Mouse (Mus musculus) limb, embryonic 15.5 days (tissue): Measurements from ENCODE around the gene Mast4. TPM values are rescaled to one million over a fixed set of nuclear protein-coding genes. Genes with fewer than 3 reads are reported as not detected.

ENCODE experiments used
- ATAC-seq: fragments of 200-750 bp; cut with Nextera tagmentation; 2 replicates; pipeline ENCODE4 v1.8.0; 2017; ENCODE audit warnings: low read depth, moderate TSS enrichment; ENCODE audit not compliant: insufficient number of reproducible peaks, low FRiP score, low TSS enrichment
- H3K27ac ChIP-seq: fragments of 300-500 bp; sonication (generic); 2 replicates; pipeline ENCODE4 v1.5.1; 2015; ENCODE audit warnings: moderate library complexity, mild to moderate bottlenecking, inconsistent platforms
- H3K27me3 ChIP-seq: fragments of 300-500 bp; sonication (generic); 2 replicates; pipeline ENCODE4 v1.6.1; 2015; ENCODE audit warnings: inconsistent platforms
- H3K36me3 ChIP-seq: fragments of 300-500 bp; sonication (generic); 2 replicates; pipeline ENCODE4 v1.6.1; 2015; ENCODE audit warnings: inconsistent platforms
- H3K4me1 ChIP-seq: fragments of 300-500 bp; sonication (generic); 2 replicates; pipeline ENCODE4 v1.6.1; 2015; ENCODE audit warnings: inconsistent platforms
- H3K4me2 ChIP-seq: fragments of 300-500 bp; sonication (generic); 2 replicates; pipeline ENCODE4 v1.6.1; 2015; ENCODE audit warnings: mild to moderate bottlenecking, inconsistent platforms
- H3K4me3 ChIP-seq: fragments of 300-500 bp; sonication (generic); 2 replicates; pipeline ENCODE4 v1.5.1; 2015; ENCODE audit warnings: mild to moderate bottlenecking, inconsistent platforms
- H3K9ac ChIP-seq: fragments of 300-500 bp; sonication (generic); 2 replicates; pipeline ENCODE4 v1.6.1; 2015; ENCODE audit warnings: inconsistent platforms
- H3K9me3 ChIP-seq: fragments of 300-500 bp; sonication (generic); 2 replicates; pipeline ENCODE4 v1.6.1; 2016; ENCODE audit warnings: inconsistent platforms
- WGBS: fragments of 180-500 bp; shearing (Covaris S2); methylation state at CpG from one replicate; pipeline ENCODE4 v1.1.7; 2015; 5-methylcytosine and 5-hydroxymethylcytosine counted together
- polyA plus RNA-seq: library from polyadenylated mRNA; unstranded; fragments of >200 nt; fragmentation: Nextera tagmentation; extraction: Ambion mirVana; gene quantifications from 2 replicates; pipeline ENCODE4 v1.2.1, GENCODE M21; 2015

The Mast4 gene
- polyA plus RNA-seq, 1 experiment from 2014 or later: 26.3 TPM

DNA sequence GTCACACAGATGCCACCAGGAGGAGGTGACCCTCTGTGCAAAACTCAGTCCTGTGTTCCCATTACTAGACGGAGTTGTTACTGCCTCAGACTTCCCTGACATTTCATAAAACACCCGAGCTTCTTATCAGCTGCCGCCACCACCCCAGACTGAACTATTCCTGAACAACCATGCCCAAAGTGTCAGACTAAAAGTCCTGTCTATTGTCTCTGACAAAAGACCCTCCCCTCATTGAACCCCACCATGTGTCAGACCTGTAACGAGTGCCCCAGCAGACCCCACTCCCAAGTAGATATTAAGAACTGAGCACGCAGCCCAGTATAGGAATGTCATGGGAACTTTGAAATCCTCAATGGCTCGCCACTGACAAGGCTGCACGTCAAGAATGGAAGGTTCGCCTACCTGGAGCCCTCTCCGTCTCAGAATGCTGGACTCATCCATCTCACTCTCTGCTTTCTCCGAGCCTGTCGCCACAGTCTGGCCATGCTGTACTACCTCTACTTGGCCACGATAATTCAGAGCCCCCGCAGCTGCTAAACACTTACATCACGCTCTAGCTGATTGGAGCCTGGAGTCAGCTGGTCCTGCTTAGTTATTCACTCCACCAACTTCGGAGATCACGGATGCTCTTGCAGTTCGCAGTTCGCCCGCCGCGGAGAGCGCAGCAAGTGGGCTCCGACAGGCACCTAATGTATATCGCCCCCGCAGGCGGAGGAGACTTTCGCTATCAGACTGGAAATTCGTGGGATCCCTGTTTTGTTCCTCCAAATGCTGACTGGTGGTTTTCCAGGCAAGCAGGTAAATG, 237.7 kb downstream of the Mast4 start:
- no peaks in the 10 kb centered on the region for H3K9me3 ChIP-seq
- peaks cover 15% of the 10 kb centered on the region for H3K4me1 ChIP-seq
- H3K9ac ChIP-seq: 0 out of 2 replicates have a peak overlapping the region, but pooled peaks have one; percentile 23
- 5% methylated on average over 28 of the region's 28 CpGs for WGBS
- ATAC-seq: peak; percentile 77; the same call in 1 of the 2 replicates
- H3K27ac ChIP-seq: no peak overlapping the region
- peaks cover 5% of the 10 kb centered on the region; the same call in 1 of the 2 replicates for H3K27me3 ChIP-seq
- H3K36me3 ChIP-seq: no peaks in the 10 kb centered on the region
- H3K4me2 ChIP-seq: peak overlapping the region; percentile 84
- peak overlapping the region; percentile 46 for H3K4me3 ChIP-seq

DNA sequence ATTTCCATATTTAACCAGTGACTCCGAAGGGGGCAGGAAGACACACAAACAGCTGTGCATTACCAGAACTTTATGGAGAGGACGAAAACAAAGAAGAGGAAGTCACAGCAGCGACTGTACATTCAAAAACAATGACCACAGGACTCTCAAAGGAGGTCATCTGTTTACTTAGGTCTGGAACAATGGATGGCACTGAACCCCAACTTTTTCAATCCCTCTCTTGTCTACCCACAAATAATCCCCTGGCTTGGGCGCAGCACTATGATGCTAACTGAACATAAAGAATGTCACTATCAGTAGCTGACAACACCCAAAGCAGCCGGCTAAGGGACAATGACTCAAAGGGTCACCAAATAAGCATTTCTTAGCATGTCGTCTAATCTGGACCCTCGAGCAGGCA, 238.8 kb downstream of the Mast4 start:
- 66% methylated on average over 7 of the region's 7 CpGs for WGBS
- H3K27ac ChIP-seq: no peak overlapping the region
- no peaks in the 10 kb centered on the region for H3K9me3 ChIP-seq
- peaks cover 15% of the 10 kb centered on the region for H3K4me1 ChIP-seq
- no peak overlapping the region for H3K4me2 ChIP-seq
- peaks cover 5% of the 10 kb centered on the region; the same call in 1 of the 2 replicates for H3K27me3 ChIP-seq
- no peak overlapping the region for H3K9ac ChIP-seq
- ATAC-seq: no peak
- no peak overlapping the region for H3K4me3 ChIP-seq
- H3K36me3 ChIP-seq: no peaks in the 10 kb centered on the region

DNA sequence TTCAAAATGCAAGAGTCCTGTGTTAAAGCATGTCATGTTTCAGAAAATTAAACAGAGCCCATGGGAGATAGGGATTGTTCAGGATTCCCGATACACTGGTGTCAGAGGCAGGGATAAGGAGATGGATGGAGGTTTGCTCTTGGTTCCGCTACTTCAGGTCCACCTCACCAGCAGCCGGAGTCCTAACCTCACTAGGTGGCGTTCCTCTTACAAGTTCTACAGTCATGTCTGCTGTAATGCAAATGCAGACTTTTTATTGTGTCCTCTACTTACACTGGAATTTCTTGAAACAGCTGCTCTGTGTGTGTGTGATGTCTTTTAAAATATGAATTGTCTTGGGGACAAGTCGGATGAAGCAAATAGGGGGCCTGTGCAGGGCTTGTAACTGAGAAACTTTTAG, 239.7 kb downstream of the Mast4 start:
- Histone ChIP-seq H3K9ac (no peak overlapping the region), H3K4me3 (no peak overlapping the region), H3K36me3 (no peaks in the 10 kb centered on the region), H3K27me3 (peaks cover 5% of the 10 kb centered on the region; the same call in 1 of the 2 replicates), H3K4me2 (no peak overlapping the region), H3K4me1 (peaks cover 15% of the 10 kb centered on the region), H3K9me3 (no peaks in the 10 kb centered on the region), H3K27ac (no peak overlapping the region)
- WGBS: 67% methylated on average over 5 of the region's 5 CpGs
- ATAC-seq: no peak

DNA sequence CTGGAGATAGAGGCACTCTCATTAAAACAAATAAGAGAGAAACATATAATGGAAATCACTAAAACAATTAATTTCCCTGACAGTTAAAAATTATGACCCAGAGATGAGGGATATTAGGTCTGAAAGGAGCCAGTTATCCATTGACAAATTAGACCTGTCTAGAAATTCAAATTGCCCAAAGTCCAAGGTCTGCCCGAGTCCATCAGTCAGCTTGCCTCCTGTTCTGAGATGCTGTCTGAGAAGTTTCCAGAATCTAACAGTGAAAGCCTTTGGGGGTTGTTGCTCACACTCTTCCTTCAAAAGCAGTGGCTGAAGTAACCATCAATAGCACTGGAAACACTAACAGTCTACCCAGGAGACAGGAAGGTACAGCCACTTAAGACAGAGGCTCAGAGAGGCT, 240.6 kb downstream of the Mast4 start:
- no peaks in the 10 kb centered on the region for H3K9me3 ChIP-seq
- WGBS: 76% methylated on average over 1 of the region's 1 CpGs
- no peak overlapping the region for H3K27ac ChIP-seq
- H3K4me2 ChIP-seq: no peak overlapping the region
- H3K27me3 ChIP-seq: peaks cover 5% of the 10 kb centered on the region; the same call in 1 of the 2 replicates
- H3K9ac ChIP-seq: no peak overlapping the region
- peaks cover 15% of the 10 kb centered on the region for H3K4me1 ChIP-seq
- no peak for ATAC-seq
- H3K36me3 ChIP-seq: no peaks in the 10 kb centered on the region
- H3K4me3 ChIP-seq: no peak overlapping the region

DNA sequence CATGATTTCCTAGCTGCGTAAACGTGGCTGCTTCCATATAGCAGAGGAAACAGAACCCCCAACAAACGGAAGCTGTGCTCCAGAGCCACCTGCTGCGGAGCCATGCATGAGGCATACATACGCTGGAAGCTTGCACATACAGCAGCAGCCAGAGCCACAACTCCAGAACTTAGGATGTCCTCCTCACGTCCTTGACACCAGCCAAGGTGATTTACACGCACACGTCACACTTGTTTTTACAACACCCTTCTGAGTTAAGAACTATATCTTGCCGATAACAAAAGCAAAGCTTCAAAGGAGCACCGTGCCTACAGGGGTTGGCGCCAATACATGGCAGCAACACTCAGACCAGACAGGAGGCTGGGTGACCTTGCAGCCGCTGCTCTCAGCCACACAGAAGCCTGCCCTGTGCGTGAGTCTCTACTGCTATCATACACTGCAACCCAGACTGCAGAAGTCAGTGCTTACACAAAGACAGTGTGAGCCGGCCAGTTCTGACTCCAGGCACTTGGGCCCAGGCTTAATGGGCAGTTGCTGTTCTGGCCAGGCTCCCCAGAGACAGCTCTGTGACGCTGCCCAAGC, 248.7 kb downstream of the Mast4 start:
- H3K4me1 ChIP-seq: no peaks in the 10 kb centered on the region
- H3K27ac ChIP-seq: no peak overlapping the region
- WGBS: 75% methylated on average over 15 of the region's 15 CpGs
- no peak overlapping the region for H3K4me2 ChIP-seq
- H3K27me3 ChIP-seq: no peaks in the 10 kb centered on the region
- no peaks in the 10 kb centered on the region for H3K36me3 ChIP-seq
- ATAC-seq: no peak
- no peak overlapping the region for H3K9ac ChIP-seq
- no peaks in the 10 kb centered on the region for H3K9me3 ChIP-seq
- no peak overlapping the region for H3K4me3 ChIP-seq

DNA sequence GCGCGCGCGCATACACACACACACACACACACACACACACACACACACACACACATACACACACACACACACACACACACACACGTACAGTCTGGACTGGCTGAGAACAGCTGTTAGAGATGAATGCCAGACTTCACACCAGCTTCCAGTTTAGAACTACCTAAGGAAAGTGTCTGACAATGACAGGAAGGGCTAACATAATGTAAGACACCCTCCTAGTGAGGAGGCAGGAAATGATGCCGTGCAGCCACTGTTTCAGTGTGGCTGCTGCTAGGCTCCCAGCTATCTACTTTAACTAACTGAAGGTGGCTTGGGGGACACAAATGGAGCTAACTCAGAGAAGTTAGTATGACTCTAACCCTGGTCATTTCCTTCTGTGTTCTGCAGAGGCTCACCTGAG, 251.4 kb downstream of the Mast4 start:
- no peak overlapping the region for H3K4me3 ChIP-seq
- no peak overlapping the region for H3K9ac ChIP-seq
- H3K4me1 ChIP-seq: no peaks in the 10 kb centered on the region
- H3K27me3 ChIP-seq: no peaks in the 10 kb centered on the region
- 60% methylated on average over 3 of the region's 6 CpGs for WGBS
- H3K27ac ChIP-seq: no peak overlapping the region
- H3K4me2 ChIP-seq: no peak overlapping the region
- H3K9me3 ChIP-seq: no peaks in the 10 kb centered on the region
- no peaks in the 10 kb centered on the region for H3K36me3 ChIP-seq
- ATAC-seq: no peak

DNA sequence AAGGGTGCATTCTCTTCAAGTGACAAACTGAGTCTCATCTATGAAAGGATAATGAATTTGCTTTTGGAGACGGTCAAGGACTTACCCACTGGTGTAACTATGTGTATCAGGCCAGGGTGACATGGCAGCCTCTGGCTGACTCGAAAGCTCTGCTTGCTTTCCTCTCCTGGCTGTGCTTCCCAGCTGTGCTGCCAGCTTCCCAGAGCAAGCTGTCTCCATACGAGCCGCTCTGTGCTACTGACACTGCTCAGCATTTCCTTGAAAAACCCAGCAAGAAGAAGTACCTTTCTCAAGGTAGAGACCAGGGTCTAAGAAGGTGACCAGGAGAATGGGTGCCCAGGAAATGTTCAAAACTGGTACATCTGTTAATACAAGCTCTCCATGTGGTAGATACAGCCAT, 254.5 kb downstream of the Mast4 start:
- Histone ChIP-seq H3K4me2 (no peak overlapping the region), H3K9ac (no peak overlapping the region), H3K9me3 (no peaks in the 10 kb centered on the region), H3K36me3 (no peaks in the 10 kb centered on the region), H3K27me3 (no peaks in the 10 kb centered on the region), H3K27ac (no peak overlapping the region), H3K4me3 (no peak overlapping the region), H3K4me1 (no peaks in the 10 kb centered on the region)
- no peak for ATAC-seq
- WGBS: 72% methylated on average over 4 of the region's 4 CpGs

DNA sequence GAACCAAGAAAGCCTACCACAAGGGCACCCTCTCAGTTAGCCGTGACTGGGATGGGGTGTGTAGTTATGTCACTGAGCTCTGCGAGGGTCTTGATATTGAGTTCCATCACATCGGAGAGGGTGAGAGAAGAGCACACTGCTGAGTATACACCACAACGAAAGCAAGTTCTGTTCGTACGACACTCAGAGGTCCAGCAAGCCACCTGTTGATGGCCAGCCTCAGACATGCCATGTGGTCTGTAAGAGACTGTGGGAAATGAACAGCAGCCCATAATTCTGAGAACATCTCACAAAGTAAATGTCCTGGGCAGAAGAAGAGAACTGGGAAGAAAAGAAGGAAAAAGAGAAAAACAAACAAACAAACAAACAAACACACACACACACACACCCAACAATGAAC, 255.5 kb downstream of the Mast4 start:
- no peak for ATAC-seq
- H3K9ac ChIP-seq: no peak overlapping the region
- H3K4me2 ChIP-seq: no peak overlapping the region
- no peaks in the 10 kb centered on the region for H3K27me3 ChIP-seq
- H3K4me3 ChIP-seq: no peak overlapping the region
- no peaks in the 10 kb centered on the region for H3K36me3 ChIP-seq
- 90% methylated on average over 6 of the region's 6 CpGs for WGBS
- no peak overlapping the region for H3K27ac ChIP-seq
- H3K9me3 ChIP-seq: no peaks in the 10 kb centered on the region
- no peaks in the 10 kb centered on the region for H3K4me1 ChIP-seq

DNA sequence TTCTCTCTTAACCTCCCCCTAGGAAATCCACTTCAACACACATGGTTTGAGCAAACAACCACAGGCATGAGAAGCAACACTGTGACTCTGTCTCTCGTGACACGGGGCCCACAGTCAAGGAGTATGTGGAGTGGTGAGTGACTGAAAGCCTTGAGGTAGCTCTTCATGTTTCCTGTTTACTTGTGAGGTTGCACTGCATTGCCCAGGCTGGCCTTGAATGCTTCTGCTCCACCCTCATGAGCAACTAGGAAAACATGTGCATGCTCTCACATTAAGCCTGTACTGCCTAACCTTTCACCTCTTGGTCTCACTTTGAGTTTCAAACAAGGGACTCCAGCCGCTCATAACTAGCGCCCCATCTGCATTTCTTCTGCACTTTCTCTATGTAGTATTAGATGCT, 260.8 kb downstream of the Mast4 start:
- ATAC-seq: no peak
- H3K9me3 ChIP-seq: no peaks in the 10 kb centered on the region
- H3K27me3 ChIP-seq: no peaks in the 10 kb centered on the region
- no peaks in the 10 kb centered on the region for H3K36me3 ChIP-seq
- 75% methylated on average over 4 of the region's 4 CpGs for WGBS
- H3K4me2 ChIP-seq: no peak overlapping the region
- no peak overlapping the region for H3K9ac ChIP-seq
- H3K4me3 ChIP-seq: no peak overlapping the region
- H3K27ac ChIP-seq: no peak overlapping the region
- H3K4me1 ChIP-seq: no peaks in the 10 kb centered on the region

DNA sequence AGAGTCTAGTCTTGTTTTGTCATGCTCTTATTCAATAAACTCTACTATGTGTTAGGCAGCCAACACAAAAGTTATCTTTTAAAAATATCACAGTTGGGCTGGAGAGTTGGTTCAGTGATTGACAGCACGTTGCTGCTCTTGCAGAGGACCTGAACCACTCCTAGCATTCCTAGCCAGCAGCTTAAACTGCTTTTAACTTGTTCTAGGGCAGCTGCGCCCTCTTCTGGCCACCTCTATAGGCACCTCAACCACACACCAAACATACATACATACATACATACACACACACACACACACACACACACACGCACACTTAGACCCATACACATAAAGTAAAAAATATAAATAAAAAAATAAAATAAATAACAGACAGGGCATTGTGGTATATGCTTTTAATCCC, 262.5 kb downstream of the Mast4 start:
- no peak overlapping the region for H3K9ac ChIP-seq
- H3K4me3 ChIP-seq: no peak overlapping the region
- no peaks in the 10 kb centered on the region for H3K36me3 ChIP-seq
- no peaks in the 10 kb centered on the region for H3K9me3 ChIP-seq
- no peak for ATAC-seq
- no peak overlapping the region for H3K4me2 ChIP-seq
- no peaks in the 10 kb centered on the region for H3K27me3 ChIP-seq
- H3K4me1 ChIP-seq: peaks cover 4% of the 10 kb centered on the region; the same call in 1 of the 2 replicates
- WGBS: 76% methylated on average over 3 of the region's 3 CpGs
- H3K27ac ChIP-seq: no peak overlapping the region

DNA sequence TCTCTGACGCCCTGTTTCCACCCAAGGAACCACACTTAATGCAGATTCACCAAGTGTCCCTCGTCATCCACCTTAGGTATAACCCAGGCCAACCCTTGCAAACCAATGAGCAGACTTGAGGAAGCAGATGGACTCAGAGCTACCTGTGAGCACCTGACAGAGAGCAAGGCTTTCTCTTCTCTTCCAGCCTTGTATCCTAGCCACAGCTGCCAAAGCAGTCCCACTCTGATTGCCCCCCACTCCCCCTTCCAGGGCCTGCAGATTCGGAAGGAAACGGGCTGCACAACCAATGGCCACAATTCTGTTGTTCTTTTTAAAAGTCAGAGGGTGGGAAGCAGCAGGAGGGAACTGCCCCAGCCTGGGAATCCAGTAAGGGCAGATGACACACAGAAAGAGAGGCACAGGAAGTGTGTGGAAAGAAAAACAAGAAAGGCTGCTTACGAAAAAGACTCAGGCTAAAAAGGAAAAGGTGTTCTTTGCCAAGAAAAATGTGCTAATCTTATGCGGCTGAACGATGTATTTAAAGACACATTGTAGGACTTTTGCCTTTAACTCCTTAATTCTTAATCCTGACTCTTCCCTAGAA, 266.6 kb downstream of the Mast4 start:
- Histone ChIP-seq H3K27ac (no peak overlapping the region), H3K4me1 (peaks cover 4% of the 10 kb centered on the region; the same call in 1 of the 2 replicates), H3K9me3 (no peaks in the 10 kb centered on the region), H3K36me3 (no peaks in the 10 kb centered on the region), H3K27me3 (no peaks in the 10 kb centered on the region), H3K9ac (no peak overlapping the region), H3K4me3 (no peak overlapping the region), H3K4me2 (no peak overlapping the region)
- no peak for ATAC-seq
- 40% methylated on average over 7 of the region's 7 CpGs for WGBS

DNA sequence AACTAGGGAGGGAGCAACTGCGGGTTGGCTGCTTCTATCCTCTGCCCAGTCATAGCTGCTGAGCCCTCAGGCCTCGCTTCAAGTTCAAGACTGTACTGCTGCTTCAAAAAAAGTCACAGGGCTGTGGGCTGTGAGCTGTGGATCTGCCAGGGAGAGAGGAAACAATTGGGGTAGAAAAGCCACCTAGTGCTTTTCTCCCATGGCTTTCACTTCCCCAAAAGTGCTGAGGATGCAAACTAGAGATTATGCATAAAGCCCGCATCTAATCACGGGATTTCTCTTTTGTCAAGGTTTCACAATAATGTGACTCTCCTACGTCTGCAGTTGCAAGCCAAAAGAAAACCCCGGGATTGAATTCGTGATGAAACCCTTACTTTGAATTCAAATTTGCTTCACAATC, 268.9 kb downstream of the Mast4 start:
- ATAC-seq: no peak
- no peaks in the 10 kb centered on the region for H3K27me3 ChIP-seq
- no peaks in the 10 kb centered on the region for H3K9me3 ChIP-seq
- H3K4me1 ChIP-seq: peaks cover 4% of the 10 kb centered on the region; the same call in 1 of the 2 replicates
- no peak overlapping the region for H3K4me2 ChIP-seq
- no peaks in the 10 kb centered on the region for H3K36me3 ChIP-seq
- 64% methylated on average over 7 of the region's 7 CpGs for WGBS
- H3K27ac ChIP-seq: no peak overlapping the region
- no peak overlapping the region for H3K9ac ChIP-seq
- H3K4me3 ChIP-seq: no peak overlapping the region
